9 mouse cellular contexts compared by ENCODE assay signal in genomic region chr16:92398574-92399118, GRCm38 (mm10). TPM values are rescaled to one million over a fixed set of nuclear protein-coding genes. Genes with fewer than 3 reads are reported as not detected.
DNase-seq lines count a peak whose midpoint lies in the region; ATAC-seq and TF ChIP-seq lines count a peak whose summit lies in the region.
"Had no signal": no experiment of that assay in that cellular context is flagged by ENCODE, and none has a peak within 500 bp of the region (broad histone marks: within the 10 kb centered on the region; RNA-seq: fewer than 3 reads in every experiment).

No protein-coding gene starts in this region.

- no peaks in the 10 kb centered on the region for H3K79me2 ChIP-seq in heart, adult 2 months (replicated peaks; ENCODE audit: control insufficient read depth, insufficient read depth, low read length)

- DNase-seq in heart, adult 2 months: no peak
- no peak for DNase-seq in heart, adult 11 months
- peak; percentile 67 for DNase-seq in brain, adult 2 months (ENCODE audit: low read depth, low spot score)
- no peak for DNase-seq in hindbrain, embryonic 10.5 days (ENCODE audit: low spot score)
- DNase-seq in cerebellum, adult 2 months: no peak
- no peak for DNase-seq in kidney, adult 9 months
- no peak for DNase-seq in left cerebral cortex, postnatal 4 days

- H3K27ac ChIP-seq in heart, adult 2 months: peak overlapping the region; percentile 91
- H3K27ac ChIP-seq in hindbrain, embryonic 10.5 days: peak overlapping the region; percentile 88; the same call in 1 of the 2 replicates
- H3K27ac ChIP-seq in midbrain, embryonic 12.5 days (replicated peaks): no peak overlapping the region
- no peak overlapping the region for H3K27ac ChIP-seq in cerebellum, adult 2 months (ENCODE audit: insufficient read depth, low read length)

- no peak for TF ChIP-seq EP300 in heart, adult 2 months (IDR thresholded peaks at IDR 0.05; ENCODE audit: insufficient read depth, low read depth, low read length)

- H3K4me2 ChIP-seq in midbrain, embryonic 12.5 days (replicated peaks): peak overlapping the region; percentile 65

- TF ChIP-seq POLR2A in heart, adult 2 months (IDR thresholded peaks at IDR 0.05; ENCODE audit: insufficient read depth, low read depth, low read length): no peak
- TF ChIP-seq POLR2A in cerebellum, adult 2 months (IDR thresholded peaks at IDR 0.05; ENCODE audit: borderline replicate concordance, insufficient read depth, low read length): no peak

- no peak for ATAC-seq in midbrain, embryonic 12.5 days (ENCODE audit: low FRiP score, low read depth)

- no peaks in the 10 kb centered on the region for H3K27me3 ChIP-seq in heart, adult 2 months (ENCODE audit: control insufficient read depth, insufficient read depth, low read length)
- peaks cover 29% of the 10 kb centered on the region for H3K27me3 ChIP-seq in hindbrain, embryonic 10.5 days (ENCODE audit: insufficient read depth, poor library complexity, severe bottlenecking)
- peaks cover 19% of the 10 kb centered on the region for H3K27me3 ChIP-seq in midbrain, embryonic 12.5 days
- no peaks in the 10 kb centered on the region for H3K27me3 ChIP-seq in cerebellum, adult 2 months (ENCODE audit: control insufficient read depth, insufficient read depth, low read length)

- H3K9ac ChIP-seq in heart, adult 2 months (ENCODE audit: low read depth, low read length): no peak overlapping the region
- H3K9ac ChIP-seq in midbrain, embryonic 12.5 days (replicated peaks): no peak overlapping the region; the same call in 1 of the 2 replicates

- TF ChIP-seq CTCF in heart, adult 2 months (IDR thresholded peaks at IDR 0.05): peak; percentile 50
- TF ChIP-seq CTCF in cerebellum, adult 2 months (IDR thresholded peaks at IDR 0.05; ENCODE audit: borderline replicate concordance, insufficient read depth, low read depth, low read length): no peak

- H3K9me3 ChIP-seq in hindbrain, embryonic 10.5 days: no peaks in the 10 kb centered on the region
- no peaks in the 10 kb centered on the region for H3K9me3 ChIP-seq in midbrain, embryonic 12.5 days

- WGBS in heart, adult 2 months: 29% methylated on average over 6 of the region's 6 CpGs
- 68% methylated on average over 6 of the region's 6 CpGs for WGBS in hindbrain, embryonic 10.5 days
- WGBS in midbrain, embryonic 12.5 days: 53% methylated on average over 6 of the region's 6 CpGs
- WGBS in cerebellum, adult 2 months: 91% methylated on average over 6 of the region's 6 CpGs

- no peaks in the 10 kb centered on the region for H3K36me3 ChIP-seq in heart, adult 2 months (ENCODE audit: control insufficient read depth, insufficient read depth, low read length)
- peaks cover 35% of the 10 kb centered on the region for H3K36me3 ChIP-seq in hindbrain, embryonic 10.5 days
- H3K36me3 ChIP-seq in midbrain, embryonic 12.5 days: peaks cover 26% of the 10 kb centered on the region

- intact Hi-C loops in heart, adult 2 months (cut with DNase I): loop anchor here (2.0 to 5.0 kb wide), 2 partner anchors 46 to 61 kb away; no protein-coding TSS in a partner anchor
- intact Hi-C loops in left cerebral cortex, postnatal 4 days (cut with DNase I): no loop called here

- H3K4me3 ChIP-seq in heart, adult 2 months: peak overlapping the region; percentile 73
- H3K4me3 ChIP-seq in hindbrain, embryonic 10.5 days: peak overlapping the region; percentile 54
- no peak overlapping the region for H3K4me3 ChIP-seq in midbrain, embryonic 12.5 days
- H3K4me3 ChIP-seq in cerebellum, adult 2 months (replicated peaks; ENCODE audit: insufficient read depth, low read depth, low read length): no peak overlapping the region

- H3K4me1 ChIP-seq in heart, adult 2 months (ENCODE audit: control insufficient read depth, insufficient read depth, low read length): peaks cover 19% of the 10 kb centered on the region
- H3K4me1 ChIP-seq in hindbrain, embryonic 10.5 days (replicated peaks): peaks cover 57% of the 10 kb centered on the region
- peaks cover 39% of the 10 kb centered on the region for H3K4me1 ChIP-seq in midbrain, embryonic 12.5 days
- H3K4me1 ChIP-seq in cerebellum, adult 2 months (ENCODE audit: control insufficient read depth, insufficient read depth, low read length): peaks cover 10% of the 10 kb centered on the region

RNA-seq across cellular contexts. Expression of gene Kcne1, which starts 39.4 kb away (rescaled TPM):
- total RNA-seq in heart, adult 2 months (2021): 10 to 100 TPM in 1 of 2 experiments, 1 to 10 TPM in 1; 6.9 to 11.6 TPM
- 34.8 and 36.5 TPM in 2 replicates for polyA plus RNA-seq in heart, adult 2 months (2012; rRNA removed)
- polyA plus RNA-seq in hindbrain, embryonic 10.5 days (2016; fragmentation: Nextera tagmentation; extraction: Ambion mirVana): 1.0 and 1.3 TPM in 2 replicates
- not detected in 2 replicates for polyA plus RNA-seq in midbrain, embryonic 12.5 days (2016; fragmentation: Nextera tagmentation; extraction: Ambion mirVana)
- polyA plus RNA-seq in cerebellum, adult 2 months (2012; rRNA removed): 0.08 TPM in 1 of 2 replicates, not detected in the other
- total RNA-seq in left cerebral cortex, postnatal 4 days (2021): not detected
- total RNA-seq: ES-E14 had no signal

Comparison
In these comparisons a context has a peak if more than half of its experiments do, and no peak if none do; other contexts are left out.
1. H3K27ac ChIP-seq: peak in heart, adult 2 months (single experiment) and hindbrain, embryonic 10.5 days (single experiment); none in midbrain, embryonic 12.5 days (single experiment) and cerebellum, adult 2 months (single experiment).
2. H3K4me3 ChIP-seq: peak in heart, adult 2 months (single experiment) and hindbrain, embryonic 10.5 days (single experiment); none in midbrain, embryonic 12.5 days (single experiment) and cerebellum, adult 2 months (single experiment).
3. RNA of gene Kcne1, which starts 39.4 kb away (polyA plus RNA-seq): 34.8 to 36.5 TPM in heart, adult 2 months; 1.0 to 1.3 TPM in hindbrain, embryonic 10.5 days, 0.08 TPM in cerebellum, adult 2 months and not detected in midbrain, embryonic 12.5 days; every median in the first group is over 10 times any median in the second.